Mouse (Mus musculus) cerebellum, adult 2 months (tissue): Measurements from ENCODE around the gene Sfn.

Experiments
- CTCF ChIP-seq: fragments of 200-500 bp; IDR thresholded peaks from 2 replicates; pipeline ENCODE4 v1.5.1; 2011; ENCODE audit warnings: low read depth, mild to moderate bottlenecking, control low read depth, low read length, moderate library complexity, borderline replicate concordance; ENCODE audit not compliant: insufficient read depth
- POLR2A ChIP-seq: fragments of 200-500 bp; IDR thresholded peaks from 2 replicates; pipeline ENCODE4 v1.6.1; 2011; ENCODE audit warnings: low read length, control low read depth, borderline replicate concordance; ENCODE audit not compliant: insufficient read depth

DNA sequence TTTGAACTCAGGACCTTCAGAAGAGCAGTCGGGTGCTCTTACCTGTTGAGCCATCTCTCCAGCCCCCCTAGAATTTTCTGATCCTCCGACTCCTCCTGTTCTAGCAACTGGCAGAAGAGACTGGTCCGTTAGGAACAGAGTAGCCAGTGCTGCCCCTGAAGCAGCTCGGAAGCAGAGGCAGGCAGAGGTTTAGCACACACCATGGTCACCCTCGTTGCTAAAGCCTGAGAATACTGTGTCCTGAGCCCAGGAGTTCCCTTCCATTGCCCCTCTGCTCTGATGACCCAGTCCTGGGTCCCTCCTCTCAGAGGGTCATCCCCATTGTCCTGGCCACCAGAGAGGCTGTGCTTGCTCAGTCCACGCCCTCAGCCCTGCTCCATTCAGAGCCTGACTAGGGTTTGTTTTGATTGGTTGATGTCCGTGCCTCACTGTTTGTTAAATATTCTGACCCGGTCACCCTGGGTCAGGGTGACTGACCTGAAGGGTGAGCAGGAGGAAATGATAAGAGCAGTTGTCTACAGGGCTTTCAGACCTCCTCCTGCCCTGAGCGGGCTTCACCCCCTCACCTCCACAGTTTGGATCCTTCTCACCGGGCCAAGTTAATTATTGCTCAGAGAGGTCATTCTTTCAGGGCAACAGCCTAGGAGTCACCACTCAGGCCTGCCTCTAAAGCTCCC is 44.8 kb downstream of the Sfn start:
- TF ChIP-seq POLR2A (no peak), CTCF (no peak)
